Mouse (Mus musculus) forebrain, embryonic 11.5 days (tissue): ENCODE measurements around the gene Ssbp3. TPM values are rescaled to one million over a fixed set of nuclear protein-coding genes. Genes with fewer than 3 reads are reported as not detected.

Source experiments
- ATAC-seq: fragments of 200-750 bp; cut with Nextera tagmentation; replicated peaks from 2 replicates; pipeline ENCODE4 v1.8.0; 2017; ENCODE audit warnings: moderate TSS enrichment; ENCODE audit not compliant: low FRiP score
- DNase-seq: peaks from one replicate; pipeline ENCODE4 v3.0.0-alpha.2; 2017; ENCODE audit warnings: low spot score
- H3K27ac ChIP-seq: fragments of 300-500 bp; sonication (generic); 2 replicates; pipeline ENCODE4 v1.5.1; 2014; ENCODE audit warnings: low read depth, low read length
- H3K27me3 ChIP-seq: fragments of 300-500 bp; sonication (generic); 2 replicates; pipeline ENCODE4 v1.6.1; 2014; ENCODE audit warnings: mild to moderate bottlenecking, low read length, mixed read lengths; ENCODE audit not compliant: control insufficient read depth, insufficient read depth
- H3K36me3 ChIP-seq: fragments of 300-500 bp; sonication (generic); 2 replicates; pipeline ENCODE4 v1.6.1; 2014; ENCODE audit warnings: mild to moderate bottlenecking, low read length, moderate library complexity, mixed read lengths; ENCODE audit not compliant: control insufficient read depth, insufficient read depth
- H3K4me1 ChIP-seq: fragments of 300-500 bp; sonication (generic); replicated peaks from 2 replicates; pipeline ENCODE4 v1.6.1; 2014; ENCODE audit warnings: low read length, mixed read lengths; ENCODE audit not compliant: control insufficient read depth, insufficient read depth
- H3K4me2 ChIP-seq: fragments of 300-500 bp; sonication (generic); 2 replicates; pipeline ENCODE4 v1.6.1; 2014; ENCODE audit warnings: low read depth, mild to moderate bottlenecking, low read length, moderate library complexity, mixed read lengths; ENCODE audit not compliant: severe bottlenecking
- H3K4me3 ChIP-seq: fragments of 300-500 bp; sonication (generic); 2 replicates; pipeline ENCODE4 v1.5.1; 2014; ENCODE audit warnings: low read depth, low read length
- H3K9ac ChIP-seq: fragments of 300-500 bp; sonication (generic); 2 replicates; pipeline ENCODE4 v1.6.1; 2014; ENCODE audit warnings: low read length
- H3K9me3 ChIP-seq: fragments of 300-500 bp; sonication (generic); 2 replicates; pipeline ENCODE4 v1.6.1; 2016; ENCODE audit warnings: low read length, mixed read lengths; ENCODE audit not compliant: control insufficient read depth
- WGBS: fragments of 180-500 bp; shearing (Covaris S2); extraction: QIAGEN DNeasy Blood & Tissue Kit; methylation state at CpG from one replicate; pipeline ENCODE4 v1.1.7; 2014; 5-methylcytosine and 5-hydroxymethylcytosine counted together
- polyA plus RNA-seq: library from polyadenylated mRNA; unstranded; fragments of >200 nt; fragmentation: Nextera tagmentation; extraction: Ambion mirVana; gene quantifications from 2 replicates; pipeline ENCODE4 v1.2.1, GENCODE M21; 2014

The Ssbp3 gene
- polyA plus RNA-seq, 1 experiment from 2014 or later, result 135 TPM

GRCm38 (mm10) chr4:106922919-106923318 is 12.4 kb downstream of the Ssbp3 start:
- Histone ChIP-seq H3K4me1 (no peaks in the 10 kb centered on the region), H3K27me3 (no peaks in the 10 kb centered on the region), H3K9me3 (no peaks in the 10 kb centered on the region), H3K4me2 (no peak overlapping the region), H3K36me3 (peaks cover 5% of the 10 kb centered on the region; the same call in 1 of the 2 replicates), H3K27ac (no peak overlapping the region), H3K4me3 (no peak overlapping the region), H3K9ac (no peak overlapping the region)
- ATAC-seq (no peak), DNase-seq (no peak)
- WGBS, result 88% methylated on average over 3 of the region's 3 CpGs

- WGBS, result 91% methylated on average over 4 of the region's 4 CpGs
- H3K4me1 ChIP-seq, result no peaks in the 10 kb centered on the region
- H3K27me3 ChIP-seq, result no peaks in the 10 kb centered on the region
- DNase-seq (no peak), ATAC-seq (no peak)
- no peak overlapping the region for H3K4me2 ChIP-seq
- H3K27ac ChIP-seq, result no peak overlapping the region
- H3K36me3 ChIP-seq, result peaks cover 5% of the 10 kb centered on the region; the same call in 1 of the 2 replicates
- H3K9me3 ChIP-seq, result no peaks in the 10 kb centered on the region
- no peak overlapping the region for H3K9ac ChIP-seq
- H3K4me3 ChIP-seq, result no peak overlapping the region
Measured at GRCm38 (mm10) chr4:106924175-106924574, 13.7 kb downstream of the Ssbp3 start.

GRCm38 (mm10) chr4:106924888-106925287 is 14.4 kb downstream of the Ssbp3 start:
- Histone ChIP-seq H3K9me3 (no peaks in the 10 kb centered on the region), H3K4me3 (no peak overlapping the region), H3K27me3 (no peaks in the 10 kb centered on the region), H3K4me1 (no peaks in the 10 kb centered on the region), H3K27ac (no peak overlapping the region), H3K36me3 (no peaks in the 10 kb centered on the region; the same call in 1 of the 2 replicates), H3K9ac (no peak overlapping the region), H3K4me2 (no peak overlapping the region)
- WGBS, result 93% methylated on average over 10 of the region's 10 CpGs
- no peak for DNase-seq
- ATAC-seq, result no peak

GRCm38 (mm10) chr4:106926401-106926800 is 15.9 kb downstream of the Ssbp3 start:
- Histone ChIP-seq H3K4me1 (no peaks in the 10 kb centered on the region), H3K36me3 (no peaks in the 10 kb centered on the region; the same call in 1 of the 2 replicates), H3K9me3 (no peaks in the 10 kb centered on the region), H3K9ac (no peak overlapping the region), H3K27ac (no peak overlapping the region), H3K27me3 (no peaks in the 10 kb centered on the region), H3K4me2 (no peak overlapping the region), H3K4me3 (no peak overlapping the region)
- DNase-seq, result no peak
- 91% methylated on average over 9 of the region's 9 CpGs for WGBS
- no peak for ATAC-seq

GRCm38 (mm10) chr4:106927034-106927433 is 16.5 kb downstream of the Ssbp3 start:
- no peak for ATAC-seq
- H3K4me1 ChIP-seq, result no peaks in the 10 kb centered on the region

GRCm38 (mm10) chr4:106928961-106929360 is 18.5 kb downstream of the Ssbp3 start:
- 85% methylated on average over 7 of the region's 7 CpGs for WGBS
- Histone ChIP-seq H3K36me3 (no peaks in the 10 kb centered on the region; the same call in 1 of the 2 replicates), H3K27me3 (no peaks in the 10 kb centered on the region), H3K4me1 (0 out of 2 replicates have a peak, but pooled peaks cover 2% of the 10 kb centered on the region), H3K9me3 (no peaks in the 10 kb centered on the region), H3K9ac (no peak overlapping the region), H3K4me2 (no peak overlapping the region), H3K27ac (no peak overlapping the region), H3K4me3 (no peak overlapping the region)
- no peak for ATAC-seq
- no peak for DNase-seq

More at GRCm38 (mm10) chr4:106927034-106927433, 16.5 kb downstream of the Ssbp3 start:
- H3K4me2 ChIP-seq, result no peak overlapping the region
- DNase-seq, result no peak
- no peaks in the 10 kb centered on the region for H3K27me3 ChIP-seq
- H3K4me3 ChIP-seq, result no peak overlapping the region
- H3K27ac ChIP-seq, result no peak overlapping the region
- H3K9me3 ChIP-seq, result no peaks in the 10 kb centered on the region
- 86% methylated on average over 6 of the region's 6 CpGs for WGBS
- H3K9ac ChIP-seq, result no peak overlapping the region
- no peaks in the 10 kb centered on the region; the same call in 1 of the 2 replicates for H3K36me3 ChIP-seq

GRCm38 (mm10) chr4:106932583-106932982 is 22.1 kb downstream of the Ssbp3 start:
- no peaks in the 10 kb centered on the region; the same call in 1 of the 2 replicates for H3K36me3 ChIP-seq
- 95% methylated on average over 7 of the region's 7 CpGs for WGBS
- no peaks in the 10 kb centered on the region for H3K27me3 ChIP-seq
- H3K9me3 ChIP-seq, result no peaks in the 10 kb centered on the region
- DNase-seq (no peak), ATAC-seq (no peak)
- no peak overlapping the region for H3K4me2 ChIP-seq
- no peak overlapping the region for H3K27ac ChIP-seq
- no peak overlapping the region for H3K4me3 ChIP-seq
- H3K4me1 ChIP-seq, result peaks cover 32% of the 10 kb centered on the region
- H3K9ac ChIP-seq, result no peak overlapping the region

GRCm38 (mm10) chr4:106933813-106934482 is 23.4 kb downstream of the Ssbp3 start:
- no peak overlapping the region for H3K27ac ChIP-seq
- H3K9ac ChIP-seq, result no peak overlapping the region
- no peaks in the 10 kb centered on the region; the same call in 1 of the 2 replicates for H3K36me3 ChIP-seq
- H3K4me3 ChIP-seq, result no peak overlapping the region
- H3K9me3 ChIP-seq, result no peaks in the 10 kb centered on the region
- 85% methylated on average over 9 of the region's 9 CpGs for WGBS
- ATAC-seq (no peak), DNase-seq (no peak)
- H3K27me3 ChIP-seq, result no peaks in the 10 kb centered on the region
- H3K4me2 ChIP-seq, result no peak overlapping the region
- H3K4me1 ChIP-seq, result peaks cover 46% of the 10 kb centered on the region
